Mouse (Mus musculus): ENCODE results near the gene Tmem201.

Gene Tmem201

DNA sequence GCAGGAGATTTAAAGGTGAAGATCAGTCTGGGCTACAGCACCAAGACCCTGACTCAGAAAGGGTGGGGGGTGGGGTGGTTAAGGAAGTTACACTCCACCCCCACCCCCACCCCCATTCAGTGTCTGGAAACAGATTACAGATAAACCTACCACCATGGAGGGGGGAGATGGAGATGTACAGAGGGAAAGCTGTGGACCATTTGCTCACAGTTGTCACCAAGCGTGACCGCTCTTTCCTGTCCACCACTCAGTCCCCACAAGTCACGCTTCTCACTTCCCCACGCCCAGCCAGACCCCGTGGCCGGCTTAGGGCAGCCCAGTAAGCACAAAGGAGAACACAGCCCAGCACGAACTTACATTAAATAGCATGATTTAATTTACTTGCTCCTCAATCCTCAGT is 6.3 kb upstream of the Tmem201 start:
- no peak for DNase-seq

DNA sequence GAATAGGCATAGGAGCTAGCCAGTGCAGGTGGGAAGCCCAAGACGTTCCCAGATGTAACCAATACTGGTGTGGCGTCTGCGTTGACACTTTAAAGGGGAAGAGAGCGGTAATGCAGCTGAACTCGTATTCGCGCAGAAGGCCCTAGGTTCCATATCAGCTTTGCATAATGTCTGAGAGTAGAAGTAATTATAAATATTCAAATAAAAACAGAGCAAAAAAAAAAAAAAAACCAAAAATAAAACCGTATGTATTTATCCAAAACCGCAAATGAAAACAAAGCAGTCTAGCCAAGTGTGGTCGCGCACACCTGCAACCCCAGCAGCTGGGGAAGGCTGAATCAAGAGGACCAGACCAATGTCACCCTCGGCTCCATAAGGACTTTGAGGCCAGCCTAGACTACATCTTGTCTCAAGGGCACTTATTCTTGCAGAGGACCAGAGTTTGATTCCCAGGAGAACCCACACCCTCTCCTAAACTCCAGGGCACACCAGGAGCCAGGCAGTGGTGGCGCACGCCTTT is 4.2 kb upstream of the Tmem201 start:
- no peak for DNase-seq

DNA sequence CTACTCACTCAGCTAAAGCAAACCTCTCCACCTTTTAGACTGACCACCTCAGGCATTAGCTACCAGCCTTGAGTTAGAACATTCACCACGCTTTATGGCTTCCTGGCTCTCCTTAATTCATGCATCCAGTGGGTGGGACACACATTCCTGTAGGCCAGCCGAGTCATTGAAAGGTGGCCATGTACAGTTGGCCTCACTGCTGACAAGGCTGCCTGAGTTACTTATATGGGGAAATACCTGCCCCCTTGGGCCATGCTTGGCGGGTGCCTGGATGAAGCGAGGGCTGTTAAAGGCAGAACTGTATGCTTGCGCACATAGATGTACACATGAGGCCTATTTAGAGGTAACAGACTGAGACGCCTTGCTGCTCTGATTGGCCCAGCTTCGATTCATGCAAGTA is 2.5 kb upstream of the Tmem201 start:
- no peak for DNase-seq

DNA sequence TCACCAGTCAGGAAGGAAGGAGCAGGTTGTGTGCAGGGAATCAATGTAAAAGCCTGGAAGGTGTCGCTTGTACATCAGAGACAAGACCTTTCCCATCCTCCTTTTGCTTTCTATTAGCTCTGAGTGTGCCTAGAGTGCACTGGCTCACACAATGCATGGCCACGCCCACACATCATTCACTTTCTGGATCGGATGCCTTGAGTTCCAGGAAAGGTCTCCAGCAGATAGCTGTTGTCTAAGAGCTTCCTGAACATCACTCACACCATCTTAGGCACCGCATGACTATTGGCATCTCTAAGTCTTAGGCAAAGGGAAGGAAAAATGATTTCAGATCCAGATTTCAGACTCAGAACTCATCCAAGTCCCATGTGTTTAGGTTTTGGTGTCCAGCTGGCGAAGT is 1.6 kb upstream of the Tmem201 start:
- DNase-seq: no peak

DNA sequence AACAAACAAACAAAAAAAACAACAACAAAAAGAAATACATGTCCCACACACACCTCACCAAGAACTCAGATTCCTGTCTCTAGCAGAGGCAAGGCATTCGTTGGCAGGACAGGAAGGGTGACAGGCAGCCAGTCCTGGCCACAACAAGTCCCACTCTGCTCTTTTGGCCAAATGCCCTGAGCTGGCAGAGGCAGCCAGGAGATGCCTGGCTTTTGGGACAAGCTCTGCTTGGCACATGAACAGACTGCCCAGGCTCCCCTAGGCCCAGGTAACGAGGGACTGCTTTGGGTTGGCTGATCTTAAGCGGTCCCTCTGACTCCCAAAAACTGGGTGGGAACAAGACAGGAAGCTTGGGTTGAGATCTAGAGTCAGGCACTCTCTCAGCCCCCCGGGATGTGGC is 1.3 kb downstream of the Tmem201 start:
- no peak for DNase-seq

DNA sequence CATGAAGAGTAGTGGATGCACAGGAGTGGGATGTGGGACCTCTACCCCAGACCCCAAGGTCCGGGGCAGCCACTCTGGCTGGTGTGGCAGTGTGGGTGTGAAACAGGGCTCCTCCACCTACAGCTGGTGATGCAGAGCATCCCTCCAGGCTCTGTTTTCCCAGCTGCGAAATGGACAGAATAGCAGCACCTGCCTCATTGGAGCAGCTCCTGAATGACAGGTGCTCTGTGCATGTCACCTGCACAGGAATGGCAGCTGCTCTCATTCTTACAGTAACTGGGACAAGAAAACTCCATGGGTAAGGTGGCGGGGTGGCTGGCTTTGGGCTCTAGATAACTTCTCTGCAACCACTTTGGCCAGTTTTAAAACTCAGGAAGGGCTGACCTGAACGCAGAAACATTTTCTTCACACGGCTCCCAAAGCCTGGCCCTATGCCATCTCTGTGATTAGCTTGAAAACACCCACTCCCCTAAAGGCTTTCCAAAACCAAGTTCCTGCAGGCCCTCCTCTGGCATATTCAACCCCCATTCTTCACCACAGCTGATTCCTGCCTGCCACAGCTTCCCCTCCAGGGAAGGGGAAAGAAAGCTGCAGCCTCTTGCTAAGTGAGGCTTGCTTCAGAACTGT is 2.1 kb downstream of the Tmem201 start:
- DNase-seq: no peak

DNA sequence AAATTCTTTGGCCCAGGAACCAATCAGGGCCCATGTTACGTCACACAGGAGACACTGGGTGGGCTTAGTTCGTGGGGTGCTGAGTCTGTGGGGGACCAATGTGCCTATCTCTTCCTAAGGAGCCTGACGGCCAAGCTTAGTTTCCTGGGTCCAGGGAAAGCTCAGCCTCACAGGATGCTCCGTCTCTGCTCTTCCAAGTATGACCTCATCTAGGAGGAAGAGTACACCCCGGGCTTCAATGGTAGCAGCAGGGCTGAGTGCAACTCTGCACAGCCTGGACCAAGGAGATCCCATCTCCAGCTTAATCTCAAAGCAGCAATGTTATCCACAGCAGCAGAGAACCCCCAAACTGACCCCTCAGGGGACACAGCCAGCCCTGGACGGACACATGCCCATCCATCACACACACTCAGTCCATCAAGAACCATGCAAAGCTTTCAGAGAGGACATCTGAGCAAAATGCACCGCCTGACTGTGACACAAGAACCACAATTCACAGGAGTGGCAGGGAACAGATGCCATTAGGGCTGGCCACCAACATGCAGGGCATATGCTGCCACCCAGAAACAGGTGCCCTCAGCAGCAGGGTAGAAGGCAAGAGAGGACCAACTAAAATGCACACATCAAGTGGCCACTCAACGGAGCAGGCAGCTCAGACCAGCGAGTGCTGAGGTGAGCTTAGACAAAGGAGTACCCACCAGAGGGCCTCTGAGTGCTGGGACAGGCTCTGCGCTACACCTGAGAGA is 2.9 kb downstream of the Tmem201 start:
- DNase-seq: no peak

DNA sequence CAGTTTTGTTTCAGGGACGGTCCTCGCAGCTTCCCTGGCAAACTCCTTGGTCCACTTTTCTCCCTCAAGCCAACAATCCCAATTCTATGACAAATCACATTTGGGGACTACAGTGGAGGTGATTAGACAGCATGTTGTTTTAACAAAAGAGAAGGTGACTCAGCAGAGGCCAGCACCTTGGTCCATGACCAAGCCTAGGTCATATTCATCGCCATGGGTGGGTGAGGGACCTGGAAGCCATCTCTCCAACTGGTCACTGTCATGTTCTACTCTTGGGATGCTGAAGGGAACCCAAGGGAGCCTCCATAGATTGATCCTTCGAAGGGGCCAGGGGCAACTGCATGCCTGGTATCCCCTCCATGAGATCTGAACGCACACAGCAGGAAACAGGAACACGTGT is 3.6 kb downstream of the Tmem201 start:
- no peak for DNase-seq

DNA sequence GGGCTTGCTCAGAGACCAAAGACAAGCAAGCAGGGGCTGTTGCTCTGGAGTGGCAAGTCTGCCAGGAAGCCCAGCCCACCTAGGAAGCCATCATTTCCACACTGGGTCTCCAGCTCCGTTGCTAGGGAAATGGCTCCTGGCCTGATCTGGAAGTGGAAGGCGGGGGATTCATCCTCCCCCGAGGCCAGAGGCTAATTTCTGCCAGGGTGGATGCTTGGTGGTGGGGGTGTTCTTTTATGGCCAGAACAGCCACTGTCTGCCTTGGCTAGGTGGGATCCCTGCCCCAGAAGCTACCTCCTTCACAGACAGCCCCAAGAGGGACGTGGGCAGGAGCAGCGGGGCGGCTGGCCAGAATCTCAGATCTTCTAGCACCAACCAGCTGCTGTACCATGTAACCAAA is 4.1 kb downstream of the Tmem201 start:
- DNase-seq: no peak

DNA sequence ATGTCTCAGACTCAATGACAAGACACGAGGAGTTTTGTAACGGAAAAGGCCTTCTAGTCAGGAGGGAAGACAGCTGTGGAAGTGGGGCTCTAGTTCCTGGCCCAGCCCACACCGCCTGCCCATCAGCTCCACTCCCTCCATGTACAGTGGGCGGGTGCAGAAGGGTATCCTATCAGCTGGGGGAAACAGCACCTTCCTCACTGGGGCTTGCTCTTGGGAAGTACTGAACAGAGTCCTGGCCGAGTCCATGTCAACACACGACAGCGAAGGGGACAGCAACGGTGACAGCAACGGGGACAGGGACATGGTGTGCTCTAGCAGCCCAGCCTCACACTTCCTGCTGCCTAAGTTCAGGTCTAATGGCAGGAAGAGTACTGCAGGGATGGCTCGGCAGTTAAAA is 5.0 kb downstream of the Tmem201 start:
- DNase-seq: no peak

DNA sequence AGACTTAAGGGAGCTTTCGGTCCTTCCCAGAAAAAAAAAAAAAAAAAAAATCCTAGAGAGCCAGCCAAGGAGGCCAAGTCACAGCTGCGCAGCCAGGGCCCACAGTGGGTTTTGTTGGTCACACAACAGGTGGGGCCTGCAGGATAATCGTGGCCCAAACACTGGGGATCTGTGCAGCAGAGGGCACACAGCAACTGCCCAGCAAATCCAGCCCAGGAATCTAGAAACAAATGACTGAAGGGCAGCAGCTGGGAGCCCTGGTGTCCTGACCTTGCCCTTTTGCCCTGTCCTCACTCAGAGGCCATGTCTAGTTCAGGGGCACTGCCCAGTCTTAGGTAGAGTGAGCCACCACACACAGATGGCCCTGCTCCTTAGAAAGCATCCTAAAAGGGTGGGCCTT is 5.5 kb downstream of the Tmem201 start:
- no peak for DNase-seq

DNA sequence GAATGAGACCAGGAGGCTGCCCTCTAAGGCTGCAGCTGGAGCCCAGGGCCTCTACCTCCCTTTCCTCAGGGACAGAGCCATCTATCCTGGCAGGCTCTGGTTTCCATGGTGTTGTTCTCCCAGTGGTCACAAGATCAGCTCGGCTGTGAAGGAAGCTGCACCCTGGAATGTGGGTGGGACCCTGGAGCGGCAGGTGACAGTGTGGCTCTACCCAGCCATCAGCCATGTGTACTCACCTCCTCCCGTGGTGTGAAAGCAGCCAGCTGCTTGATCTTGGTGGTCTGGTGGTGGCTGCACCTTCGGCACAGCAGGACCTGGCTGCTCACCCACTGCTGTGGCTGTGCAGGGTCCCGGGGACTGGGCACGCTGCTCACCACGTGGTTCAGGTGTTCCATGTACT is 7.0 kb downstream of the Tmem201 start:
- DNase-seq: no peak

DNA sequence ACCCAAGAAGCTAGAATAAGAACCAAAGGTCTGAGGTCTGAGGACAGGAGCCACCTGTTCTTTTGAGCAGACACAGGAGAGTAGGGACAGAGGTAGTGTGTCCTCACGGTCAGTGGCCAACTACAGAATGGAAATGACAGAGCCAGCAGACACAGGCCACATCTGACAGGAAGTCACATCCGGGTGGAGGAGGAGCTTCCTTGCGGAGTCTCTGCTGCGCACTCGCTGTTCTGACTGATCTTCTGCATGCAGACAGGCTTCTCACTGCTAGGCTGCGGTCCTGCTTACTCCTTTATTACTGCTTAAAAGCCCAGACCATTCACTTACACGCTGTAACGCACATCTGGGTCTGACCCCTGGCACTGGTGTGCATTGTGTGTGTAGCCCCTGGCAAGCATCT is 9.0 kb downstream of the Tmem201 start:
- no peak for DNase-seq

DNA sequence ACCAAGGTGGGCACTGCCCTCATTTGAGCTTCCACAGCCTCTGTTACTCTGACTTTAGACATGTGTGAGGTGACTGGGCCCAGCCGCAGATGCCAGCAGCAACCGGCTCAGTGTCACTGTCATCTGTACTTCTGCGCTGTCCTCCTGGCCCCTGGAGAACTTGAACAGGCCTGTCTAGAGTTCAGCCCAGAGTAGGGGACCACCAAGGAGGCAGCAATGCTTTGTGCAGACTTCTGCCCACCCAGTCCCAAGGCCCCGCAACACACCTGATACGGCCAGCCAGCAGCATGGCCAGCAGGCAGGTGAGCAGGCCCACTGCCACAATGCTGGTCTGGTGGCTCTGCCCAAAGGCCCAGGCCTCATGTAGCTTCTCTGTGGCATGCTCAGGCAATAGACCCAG is 10.2 kb downstream of the Tmem201 start:
- DNase-seq: no peak

DNA sequence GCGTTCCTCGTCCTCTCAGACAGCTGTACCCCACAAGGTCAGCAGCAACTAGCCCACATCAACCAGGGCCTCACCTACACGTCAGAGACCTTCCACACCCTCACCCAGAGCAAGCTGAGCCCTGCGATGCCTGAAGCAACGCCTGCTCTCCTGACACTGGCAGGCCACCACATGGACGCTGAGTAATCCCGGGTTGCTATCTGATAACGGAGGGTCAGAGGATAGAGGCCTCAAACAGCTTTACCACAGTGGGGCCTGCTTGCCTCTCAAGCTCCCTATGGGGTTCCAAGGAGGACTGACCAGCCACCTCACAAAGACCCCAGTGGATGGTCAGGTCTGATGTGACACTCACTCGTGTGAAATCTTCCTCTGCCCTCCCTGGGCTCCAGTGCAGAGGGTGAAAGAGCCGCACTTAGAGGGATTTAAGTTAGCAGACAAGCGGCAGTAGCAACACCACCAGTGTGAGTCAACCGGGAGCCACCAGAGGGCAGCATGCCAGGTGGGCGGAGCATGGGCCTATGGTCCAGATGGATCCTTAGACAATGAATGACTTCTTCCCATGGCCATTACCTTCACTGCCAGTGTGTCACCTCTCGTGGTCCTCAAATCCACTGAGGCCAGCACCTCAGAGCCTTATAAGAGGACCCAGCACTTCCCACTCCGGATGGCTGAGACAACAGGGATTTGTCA is 12.0 kb downstream of the Tmem201 start:
- peak; percentile 80 to 83 for DNase-seq

DNA sequence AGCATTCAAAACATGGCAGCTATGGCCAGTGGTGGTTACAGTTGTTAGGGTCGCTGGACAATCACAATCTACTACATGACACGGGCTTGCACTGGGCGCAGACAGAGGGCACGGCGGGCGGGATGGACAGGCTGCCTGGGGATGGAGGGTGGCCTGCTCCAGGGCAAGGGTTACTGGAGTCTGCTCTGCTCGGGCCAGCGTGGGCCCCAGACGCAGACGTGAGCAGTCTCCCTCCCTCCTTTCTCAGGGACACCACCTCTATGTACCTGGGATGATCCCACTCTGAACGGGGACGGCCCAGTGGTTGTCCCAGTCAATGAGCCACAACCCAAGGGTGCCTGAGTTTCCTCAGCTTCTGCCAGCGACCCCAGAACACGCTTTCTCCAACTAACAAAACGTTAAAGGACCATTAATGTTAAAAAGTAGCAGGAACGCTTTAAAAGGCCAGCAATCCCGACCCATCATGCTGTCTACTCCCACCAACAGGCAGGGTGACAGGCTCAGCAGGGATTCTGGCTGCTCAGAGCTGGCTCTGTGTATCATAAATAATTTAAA is 12.9 kb downstream of the Tmem201 start:
- DNase-seq: no peak

DNA sequence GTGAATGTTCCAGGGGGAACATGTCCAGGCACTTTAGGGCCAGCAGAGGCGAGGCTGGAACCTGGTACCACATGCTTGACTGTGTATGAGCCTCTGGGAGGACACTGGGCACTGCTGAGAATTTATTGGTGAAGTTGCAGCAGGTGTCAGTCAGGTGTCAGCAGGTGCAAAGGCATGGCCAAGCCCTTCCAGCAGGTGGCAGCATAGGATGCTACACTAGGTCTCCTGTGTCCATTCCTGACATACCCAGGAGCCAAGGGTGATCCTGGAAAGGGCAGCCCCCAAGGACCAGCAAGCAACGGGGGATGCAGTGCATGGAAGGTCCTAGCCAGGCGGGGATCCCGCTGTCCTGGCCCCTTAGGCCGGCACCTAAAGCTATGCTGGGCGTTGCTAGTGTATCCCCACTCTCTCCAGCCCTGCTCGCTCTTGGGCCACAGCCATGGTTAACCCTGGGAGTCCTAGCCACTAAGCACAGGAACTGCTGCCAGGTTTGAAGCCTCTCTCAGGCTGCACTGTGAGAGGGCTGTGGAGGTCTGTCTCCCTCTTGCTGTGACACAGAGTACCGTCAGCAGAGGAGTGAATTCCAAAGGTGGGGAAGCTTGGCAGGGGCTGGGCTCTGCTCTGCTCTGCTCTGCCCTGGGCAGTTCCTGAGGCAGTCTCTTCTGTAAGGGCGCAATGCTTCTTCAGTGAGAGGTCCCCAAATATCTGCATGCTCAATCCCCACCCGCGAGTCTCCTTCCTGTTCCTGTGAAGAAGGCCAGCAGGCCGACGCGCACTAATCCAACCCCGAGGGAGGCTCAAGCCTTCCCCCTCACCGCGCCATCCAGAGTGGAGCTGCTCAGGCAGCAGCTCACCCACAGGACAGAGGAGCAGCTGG is 13.8 kb downstream of the Tmem201 start:
- peak; percentile 63 to 64 for DNase-seq

DNA sequence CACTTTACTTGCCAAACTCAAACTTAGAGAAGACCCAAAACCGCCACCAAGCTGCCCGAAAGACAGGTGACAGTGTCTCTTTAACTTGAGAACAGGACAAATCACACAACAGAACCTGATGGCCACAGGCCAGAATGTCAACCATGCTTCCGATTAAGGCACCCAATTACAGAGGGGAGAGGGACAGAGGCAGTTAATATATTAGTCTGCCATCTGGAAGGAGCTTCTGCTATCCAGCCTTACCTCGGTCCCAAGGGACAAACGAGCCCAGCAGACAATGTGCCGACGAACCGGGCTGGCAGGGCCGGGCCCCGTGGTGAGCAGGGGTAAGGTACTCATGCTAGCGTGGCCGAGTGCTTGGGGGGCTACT is 14.8 kb downstream of the Tmem201 start:
- DNase-seq: no peak

DNA sequence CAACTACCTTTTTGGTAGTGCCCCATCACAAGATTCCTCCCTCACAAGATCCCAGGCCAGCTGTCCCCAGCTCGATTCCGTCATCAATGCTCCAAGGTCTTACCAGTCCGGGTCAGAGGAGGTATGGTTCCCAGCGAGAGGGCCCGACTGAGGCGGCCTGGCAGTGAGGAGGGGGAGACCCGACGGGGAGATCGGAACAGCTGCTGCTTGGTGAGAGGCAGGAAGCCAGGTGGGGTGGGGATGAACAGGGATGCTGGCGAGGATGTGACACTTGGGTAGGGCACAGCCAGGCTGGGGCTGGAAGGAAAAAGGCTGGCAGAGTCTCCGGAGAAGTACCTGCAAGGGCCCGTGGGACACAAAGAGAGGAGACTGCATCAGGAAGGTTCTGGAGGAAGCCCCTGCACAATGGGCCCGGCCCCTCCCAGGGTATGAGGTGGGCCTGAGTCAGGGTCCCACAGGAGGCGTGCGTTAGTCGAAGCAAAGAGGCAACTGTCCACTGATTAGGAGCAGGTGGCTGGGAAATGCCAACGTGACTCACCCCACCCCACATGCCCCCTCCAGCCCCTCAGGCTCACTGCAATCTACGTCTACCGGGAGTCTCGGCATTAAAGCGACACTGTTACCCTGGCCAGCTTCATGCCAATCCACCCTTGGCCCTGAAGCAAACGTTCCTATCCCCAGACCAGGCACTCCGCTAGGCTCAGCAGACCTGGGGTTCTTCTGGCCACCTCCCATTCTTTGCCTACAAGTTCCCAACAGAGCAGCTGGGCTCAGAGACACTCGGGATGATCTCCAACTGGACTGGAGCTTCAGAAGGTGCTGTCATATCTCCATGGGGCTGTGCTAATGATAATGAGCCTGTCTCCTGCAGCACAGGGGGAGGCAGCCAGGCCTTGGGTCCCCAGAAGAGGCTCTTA is 15.5 kb downstream of the Tmem201 start:
- DNase-seq: no peak

DNA sequence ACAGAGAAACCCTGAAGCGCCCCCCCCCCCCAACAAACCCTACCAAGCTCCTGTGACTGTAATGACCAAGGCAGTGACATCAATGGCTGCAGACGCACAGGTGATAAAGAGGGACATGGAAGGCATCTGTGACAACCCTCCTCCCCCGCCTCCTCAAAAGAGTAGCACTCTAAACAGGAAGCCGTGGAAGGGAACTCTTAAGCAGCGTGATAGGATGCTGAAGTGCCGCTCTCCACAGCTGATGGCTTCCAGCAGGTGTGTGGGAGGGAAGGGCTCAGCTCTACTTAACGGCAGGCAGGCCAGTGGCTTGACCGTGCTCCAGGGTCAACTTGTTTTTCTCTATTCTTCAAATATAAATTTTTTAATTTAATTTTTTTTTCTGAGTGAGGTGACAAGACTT is 16.7 kb downstream of the Tmem201 start:
- DNase-seq: no peak

DNA sequence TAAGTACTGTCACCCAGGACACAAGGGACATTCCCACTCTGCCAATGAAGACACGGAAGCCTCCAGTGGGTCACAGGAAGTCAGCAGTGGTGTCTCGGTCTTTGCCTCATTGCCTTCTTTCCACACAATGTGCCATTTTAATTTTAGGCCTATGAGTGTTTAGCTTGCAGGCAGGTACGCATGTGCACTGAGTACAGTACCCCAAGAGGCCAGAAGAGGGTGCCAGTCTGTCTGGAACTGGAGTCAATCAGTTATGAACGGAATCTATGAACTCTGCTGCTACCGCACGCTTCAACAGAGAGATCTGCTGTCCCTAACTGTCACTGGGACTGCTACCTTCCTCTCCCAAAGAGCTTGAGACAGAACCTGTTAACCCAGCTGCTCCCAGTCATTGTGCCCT is 18.2 kb downstream of the Tmem201 start:
- DNase-seq: peak; percentile 53 to 57

DNA sequence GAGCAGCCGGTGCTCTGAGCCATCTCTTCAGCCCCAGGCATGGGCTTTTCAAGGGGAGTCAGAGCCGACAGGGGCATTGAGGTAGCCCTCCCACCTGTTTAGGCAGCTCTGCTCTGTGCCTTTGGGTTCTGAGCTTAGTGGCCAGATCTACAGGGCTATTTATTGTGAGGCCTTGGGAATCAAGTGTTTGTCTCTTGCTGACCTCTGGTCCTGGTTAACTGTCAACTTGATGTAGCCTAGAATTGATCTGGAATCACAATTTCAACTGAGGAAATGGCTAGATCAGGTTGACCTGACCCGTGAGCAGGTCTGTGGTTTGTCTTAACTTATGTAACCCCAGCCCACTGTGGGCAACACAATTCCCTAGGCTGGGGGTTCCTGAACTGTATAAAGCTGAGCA is 23.3 kb downstream of the Tmem201 start:
- DNase-seq: no peak
